Mouse (Mus musculus) ES-E14 (cell line): ENCODE data around the gene Kif5c.

ENCODE experiments used
- CHD2 ChIP-seq: IDR thresholded peaks from 2 replicates; pipeline ENCODE4 v1.6.1; 2014; ENCODE audit warnings: mild to moderate bottlenecking, low read depth, low read length, inconsistent platforms
- MAFK ChIP-seq: IDR thresholded peaks from 2 replicates; pipeline ENCODE4 v1.6.1; 2014; ENCODE audit warnings: mild to moderate bottlenecking, low read depth, low read length, inconsistent platforms; ENCODE audit not compliant: insufficient read depth
- ZC3H11A ChIP-seq: IDR thresholded peaks from 2 replicates; pipeline ENCODE4 v1.6.1; 2012; ENCODE audit warnings: low read depth, mild to moderate bottlenecking, inconsistent platforms, low read length, borderline replicate concordance
- ZNF384 ChIP-seq: IDR thresholded peaks from 2 replicates; pipeline ENCODE4 v1.6.1; 2012; ENCODE audit warnings: low read depth, low read length, inconsistent platforms

GRCm38 (mm10) chr2:49648344-49648743 lies 29.2 kb downstream of the Kif5c start:
- TF ChIP-seq ZNF384 = no peak
- no peak for TF ChIP-seq ZC3H11A
- no peak for TF ChIP-seq MAFK
- TF ChIP-seq CHD2 = no peak
